Mouse (Mus musculus): Measurements from ENCODE around the gene Sbk2.
A peak's percentile ranks its signal among the peaks of the same experiment; 100 is the strongest.

Gene Sbk2

DNA sequence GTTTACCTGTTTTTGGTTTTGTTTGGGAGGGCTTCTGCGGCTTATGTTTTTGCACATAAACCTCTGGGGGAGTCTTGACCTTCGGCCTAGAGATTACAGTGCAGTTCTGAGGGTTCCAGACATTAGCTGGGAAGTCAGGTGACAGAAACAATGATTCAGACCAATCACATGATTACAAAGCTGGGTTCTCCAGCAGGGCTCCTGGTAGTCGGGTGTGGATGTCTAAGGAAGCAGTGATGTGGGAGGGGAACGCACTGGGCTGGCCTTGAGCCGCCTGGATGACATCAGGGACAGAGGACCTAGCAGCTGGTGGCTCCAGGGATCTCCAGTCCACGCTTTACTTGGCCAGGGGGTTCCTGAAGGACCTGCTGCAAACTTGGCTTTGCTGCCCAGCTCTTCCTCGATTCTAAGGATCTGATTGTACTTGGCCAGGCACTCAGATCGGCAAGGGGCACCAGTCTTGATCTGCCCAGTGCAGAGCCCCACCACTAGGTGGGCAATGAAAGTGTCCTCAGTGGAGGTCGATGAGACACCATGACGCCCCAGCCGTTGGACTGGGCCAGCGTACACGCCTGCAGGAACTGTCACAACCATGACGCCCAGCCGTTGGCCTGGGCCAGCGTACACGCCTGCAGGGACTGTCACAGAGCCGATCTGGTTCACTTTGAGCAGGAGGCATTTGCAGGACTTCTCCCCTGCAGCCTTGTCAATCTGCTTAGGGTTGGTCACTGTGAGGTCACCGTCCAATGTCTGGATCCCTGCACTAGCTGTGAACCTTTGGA, 13.5 kb downstream of the Sbk2 start:
- no peak for DNase-seq (ENCODE audit: low spot score)

DNA sequence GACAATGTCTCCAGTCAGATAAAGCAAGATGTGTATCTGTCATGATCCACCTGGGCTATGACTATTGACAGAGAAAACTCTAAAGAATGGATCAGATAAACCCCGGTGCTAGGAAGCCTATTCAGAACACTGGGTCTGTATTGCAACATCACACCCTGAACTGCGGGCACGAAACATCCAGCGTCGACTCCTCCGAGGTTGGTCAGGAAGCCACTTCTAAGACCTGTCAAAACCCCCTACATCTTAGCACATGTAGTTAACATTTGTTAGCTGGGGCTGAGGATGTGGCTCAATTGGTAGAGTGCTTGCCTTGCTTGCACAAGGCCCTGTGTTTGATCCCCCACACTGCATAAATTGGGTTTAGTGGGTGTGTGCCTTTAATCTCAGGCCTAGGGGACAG, 15.8 kb downstream of the Sbk2 start:
- DNase-seq (ENCODE audit: low spot score): no peak

- peak; percentile 33 for DNase-seq (ENCODE audit: low spot score)
Measured at GRCm38 (mm10) chr7:4947855-4948254, 16.4 kb downstream of the Sbk2 start.

DNA sequence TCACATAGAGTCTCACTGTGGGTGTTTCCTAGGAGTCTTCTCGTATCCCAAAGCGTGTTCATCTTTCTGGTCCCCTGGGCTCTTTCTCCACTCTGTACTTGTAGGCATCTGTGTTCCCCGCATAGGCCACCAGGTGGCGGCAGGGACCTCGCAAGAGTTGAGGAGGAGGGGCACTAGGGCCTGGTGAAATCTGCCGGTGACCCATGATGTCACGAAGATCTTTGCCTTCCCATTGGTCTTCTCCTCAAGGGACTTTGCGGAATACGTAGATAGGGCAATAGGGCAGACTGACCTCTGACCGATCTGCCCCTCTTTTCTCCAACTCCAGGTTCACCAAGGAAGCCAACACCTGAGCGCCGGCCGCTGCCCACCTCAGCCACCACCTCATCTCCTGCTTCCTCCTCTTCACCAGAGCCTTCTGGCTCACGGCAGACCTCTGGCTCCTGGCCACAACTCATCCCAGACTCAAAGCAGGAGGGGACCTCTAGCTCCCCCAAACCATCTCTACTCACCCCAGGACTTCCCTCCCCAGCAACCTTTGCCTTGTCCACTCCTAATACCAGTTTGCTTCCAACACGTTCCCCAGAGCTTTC, 20.9 kb downstream of the Sbk2 start:
- DNase-seq (ENCODE audit: low spot score): peak; percentile 94

- no peak for DNase-seq (ENCODE audit: low spot score)
Measured at GRCm38 (mm10) chr7:4942673-4943072, 21.5 kb downstream of the Sbk2 start.

DNA sequence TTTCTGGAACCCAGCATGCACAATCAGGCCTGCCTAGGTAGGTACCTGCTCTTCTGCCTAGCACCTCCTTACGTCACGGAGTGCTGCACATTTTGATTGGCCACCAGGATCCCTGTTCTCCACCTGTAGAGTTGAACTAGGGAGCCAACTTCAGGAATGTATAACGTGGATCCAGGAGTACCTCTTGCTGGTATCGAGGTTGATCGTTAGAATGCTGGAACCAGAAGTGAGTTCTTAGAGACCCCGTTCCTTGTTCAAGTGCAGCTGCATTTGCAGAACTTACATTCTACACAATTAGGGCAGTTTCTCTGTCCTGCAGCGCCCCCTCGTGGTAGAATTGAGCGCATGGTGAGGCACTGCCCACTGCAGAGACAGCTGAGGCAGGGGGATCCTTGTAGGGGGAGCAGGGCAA, 24.1 kb downstream of the Sbk2 start:
- peak; percentile 84 for DNase-seq (ENCODE audit: low spot score)

DNA sequence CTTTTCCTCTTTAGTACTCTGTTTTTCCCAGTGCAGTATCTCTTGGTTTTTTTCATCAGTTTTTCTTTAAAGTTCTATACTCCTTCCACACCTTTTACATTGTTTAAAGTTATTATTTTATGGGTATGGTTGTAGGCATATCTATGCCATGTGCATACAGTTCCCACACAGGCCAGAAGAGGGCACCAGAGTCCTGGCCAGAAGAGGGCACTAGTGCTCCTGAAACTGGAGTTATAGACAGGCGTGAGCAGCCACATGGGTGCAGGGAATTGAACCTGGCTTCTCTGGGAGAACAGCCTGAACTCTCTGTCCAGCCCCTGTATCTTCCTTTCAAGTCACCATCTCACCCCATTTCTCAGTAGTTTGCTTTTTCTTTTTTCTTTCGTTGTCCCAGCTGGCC, 25.8 kb downstream of the Sbk2 start:
- DNase-seq (ENCODE audit: low spot score): peak; percentile 83

GRCm38 (mm10) chr7:4937392-4937791, 26.8 kb downstream of the Sbk2 start:
- no peak for DNase-seq (ENCODE audit: low spot score)

DNA sequence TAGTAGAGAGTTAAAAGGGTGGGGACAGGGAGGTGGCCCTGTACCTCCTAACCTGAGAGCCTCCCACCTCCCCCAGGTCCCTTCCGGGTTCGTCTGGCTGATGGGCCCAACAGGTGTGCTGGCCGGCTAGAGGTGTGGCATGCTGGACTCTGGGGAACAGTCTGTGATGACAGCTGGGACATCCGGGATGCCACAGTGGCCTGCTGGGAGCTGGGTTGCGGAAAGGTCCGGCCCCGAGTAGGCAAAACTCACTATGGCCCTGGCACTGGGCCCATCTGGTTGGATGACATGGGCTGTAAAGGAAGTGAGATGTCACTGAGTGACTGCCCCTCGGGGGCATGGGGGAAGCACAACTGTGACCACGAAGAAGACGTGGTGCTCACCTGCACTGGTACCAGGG, 27.4 kb downstream of the Sbk2 start:
- no peak for DNase-seq (ENCODE audit: low spot score)

DNA sequence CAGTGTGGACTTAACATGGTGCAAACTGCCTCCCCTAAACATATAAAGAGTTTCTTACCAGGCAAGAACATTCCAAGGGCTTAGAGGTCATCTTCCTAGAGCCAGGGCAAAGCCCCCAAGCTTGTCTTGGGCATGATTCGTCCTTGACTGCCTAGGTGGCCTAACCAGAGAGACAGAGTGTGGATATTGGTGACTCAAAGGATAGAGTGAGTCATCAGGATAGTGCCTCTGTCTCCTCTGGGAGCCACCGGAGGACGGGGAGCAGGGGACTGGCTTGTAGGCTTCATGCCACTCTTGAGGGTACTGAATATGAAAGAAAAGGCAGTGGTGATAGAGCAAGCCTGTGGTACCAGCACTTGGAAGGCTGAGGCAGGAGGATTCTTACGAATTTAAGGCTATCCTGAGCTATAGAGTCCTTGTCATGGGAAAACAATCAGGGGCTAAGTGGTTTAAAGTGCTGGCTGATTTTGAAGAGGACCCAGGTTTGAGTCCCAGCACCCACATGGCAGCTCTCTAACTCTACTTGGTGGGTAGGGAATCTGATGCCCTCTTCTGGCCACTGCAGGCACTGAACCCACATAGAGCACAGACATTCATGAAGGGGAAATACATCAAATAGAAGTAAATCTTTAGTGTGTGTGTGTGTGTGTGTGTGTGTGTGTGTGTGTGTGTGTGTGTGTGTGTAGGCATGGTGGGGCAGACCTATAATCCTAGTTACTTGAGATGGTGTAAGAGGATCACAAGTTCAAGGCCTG, 29.9 kb downstream of the Sbk2 start:
- no peak for DNase-seq (ENCODE audit: low spot score)

DNA sequence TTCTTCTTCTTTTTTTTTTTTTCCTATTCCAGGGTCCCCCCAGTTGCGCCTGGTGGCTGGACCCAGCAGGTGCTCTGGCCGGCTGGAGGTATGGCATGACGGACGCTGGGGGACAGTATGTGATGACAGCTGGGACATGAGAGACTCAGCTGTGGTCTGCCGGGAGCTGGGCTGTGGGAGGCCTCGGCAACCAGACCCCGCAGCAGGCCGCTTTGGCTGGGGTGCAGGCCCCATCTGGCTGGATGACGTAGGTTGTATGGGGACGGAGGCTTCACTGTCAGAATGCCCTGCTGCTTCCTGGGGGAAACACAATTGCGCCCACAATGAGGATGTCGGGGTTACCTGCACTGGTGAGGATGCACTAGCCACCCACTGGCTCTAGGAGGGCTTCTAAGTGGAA, 31.1 kb downstream of the Sbk2 start:
- no peak for DNase-seq (ENCODE audit: low spot score)

DNA sequence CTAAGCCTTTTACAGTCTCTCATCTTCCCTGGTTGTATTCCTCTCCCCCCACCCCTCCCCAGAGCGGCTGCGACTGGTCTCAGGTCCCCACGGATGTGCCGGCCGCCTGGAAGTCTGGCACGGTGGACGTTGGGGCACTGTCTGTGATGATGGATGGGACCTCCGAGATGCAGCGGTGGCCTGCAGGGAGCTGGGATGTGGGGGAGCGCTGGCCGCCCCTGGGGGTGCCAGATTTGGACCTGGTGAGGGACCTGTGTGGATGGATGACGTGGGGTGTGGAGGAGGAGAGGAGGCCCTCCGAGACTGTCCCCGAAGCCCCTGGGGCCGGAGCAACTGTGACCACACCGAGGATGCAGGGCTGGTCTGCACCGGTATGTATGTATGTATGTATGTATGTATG, 35.9 kb downstream of the Sbk2 start:
- DNase-seq (ENCODE audit: low spot score): no peak

GRCm38 (mm10) chr7:4927711-4928110, 36.5 kb downstream of the Sbk2 start:
- no peak for DNase-seq (ENCODE audit: low spot score)

DNA sequence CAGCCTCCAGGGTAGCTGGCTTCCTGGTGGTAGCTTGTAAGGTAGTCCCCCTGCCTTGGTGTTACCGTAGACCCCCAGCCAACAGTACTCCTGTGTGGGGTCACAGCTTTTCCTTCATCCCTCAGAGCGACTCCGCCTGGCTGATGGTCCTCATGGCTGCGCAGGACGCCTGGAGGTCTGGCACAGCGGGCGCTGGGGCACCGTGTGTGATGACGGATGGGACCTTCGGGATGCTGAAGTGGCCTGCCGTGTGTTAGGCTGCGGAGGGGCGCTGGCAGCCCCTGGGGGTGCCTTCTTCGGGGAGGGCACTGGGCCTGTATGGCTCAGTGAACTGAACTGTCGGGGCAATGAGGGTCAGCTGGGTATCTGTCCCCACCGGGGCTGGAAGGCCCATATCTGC, 37.4 kb downstream of the Sbk2 start:
- no peak for DNase-seq (ENCODE audit: low spot score)

DNA sequence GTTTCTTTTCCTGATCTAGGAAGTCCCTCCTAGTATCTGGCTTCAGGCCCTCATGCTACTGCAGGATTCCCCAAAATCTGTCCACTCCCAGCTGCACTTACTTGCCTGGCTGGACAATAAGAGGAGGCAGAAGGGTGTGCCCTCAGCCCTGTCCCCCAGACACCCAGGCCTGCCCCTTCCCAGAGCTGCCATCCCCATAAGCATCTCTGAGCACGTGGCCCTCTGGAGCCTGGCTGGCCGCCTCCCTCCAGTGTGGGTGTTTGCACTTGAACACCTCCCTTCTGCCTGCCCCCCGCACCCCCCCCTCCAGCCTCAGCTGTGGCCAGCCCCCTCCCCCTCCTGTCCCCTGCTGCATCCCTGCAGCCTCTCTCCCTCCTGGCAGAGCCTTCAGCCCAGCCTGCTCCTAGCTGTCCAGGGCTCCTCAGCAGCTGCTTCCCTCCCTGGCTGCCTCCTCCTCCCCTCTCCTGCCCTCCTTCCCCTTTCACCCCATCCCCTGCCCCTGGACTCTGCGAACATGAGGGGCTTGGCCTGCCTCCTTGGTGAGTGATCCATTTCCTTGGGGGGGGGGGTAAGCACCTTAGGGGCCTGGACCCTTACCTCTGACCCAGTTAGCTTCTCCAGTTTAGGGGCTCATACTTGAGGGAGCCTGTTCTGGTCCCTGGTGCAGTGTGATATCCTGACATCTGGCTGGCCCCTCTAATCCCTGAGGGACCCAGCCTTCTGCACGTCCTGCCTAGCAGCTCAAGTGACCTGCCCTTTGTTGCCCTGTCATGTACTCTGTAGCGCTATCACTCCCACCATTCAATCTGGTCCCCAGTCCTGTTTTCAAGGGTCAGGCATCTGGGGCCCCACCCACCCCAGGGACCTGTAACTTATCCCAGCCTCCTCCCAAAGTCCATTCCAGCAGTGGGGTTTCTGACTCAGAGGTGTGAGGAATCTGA, 38.5 kb downstream of the Sbk2 start, which contains the start of gene Ssc5d:
Gene Ssc5d (plus strand): TSS at position 345 of the 941 bp plus-strand sequence.
- DNase-seq (ENCODE audit: low spot score): peak; percentile 66

GRCm38 (mm10) chr7:4924891-4925301, 39.3 kb downstream of the Sbk2 start:
- peak; percentile 51 for DNase-seq (ENCODE audit: low spot score)

- no peak for DNase-seq (ENCODE audit: low spot score)
Measured at GRCm38 (mm10) chr7:4924483-4924882, 39.7 kb downstream of the Sbk2 start.

- peak; percentile 50 for DNase-seq (ENCODE audit: low spot score)
Measured at GRCm38 (mm10) chr7:4923586-4924364, 40.4 kb downstream of the Sbk2 start.

- no peak for DNase-seq (ENCODE audit: low spot score)
Measured at GRCm38 (mm10) chr7:4922931-4923565, 41.2 kb downstream of the Sbk2 start.

- peak; percentile 51 for DNase-seq (ENCODE audit: low spot score)
Measured at GRCm38 (mm10) chr7:4922508-4922907, 41.7 kb downstream of the Sbk2 start.

Data from urinary bladder, postnatal 14 days (tissue).